ENCODE assay signal across 10 mouse cellular contexts in the genomic region with DNA sequence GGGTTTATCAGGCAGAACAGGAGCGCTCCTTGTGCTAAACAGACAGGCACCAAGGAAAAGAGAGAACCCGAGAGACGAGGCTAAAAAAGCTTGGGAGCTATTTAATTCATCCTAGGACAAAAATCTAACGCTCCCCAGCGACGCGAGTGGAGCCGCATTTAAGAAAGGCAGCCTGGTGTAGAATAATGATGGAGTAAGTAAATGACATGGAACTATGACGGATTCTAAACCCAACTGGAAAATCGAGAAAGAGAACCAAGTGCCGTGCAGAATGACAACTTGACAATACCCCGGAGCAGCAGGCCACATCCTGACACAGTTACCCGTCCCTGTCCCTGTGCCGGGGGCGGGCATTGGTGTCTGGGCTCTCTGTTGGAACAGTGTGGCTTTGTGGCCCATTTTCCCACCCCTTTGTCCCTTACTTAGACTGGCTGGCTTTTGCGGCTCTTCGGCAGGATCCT.
DNase-seq lines count a peak whose midpoint lies in the region; ATAC-seq lines count a peak whose summit lies in the region.
"Had no signal": no experiment of that assay in that cellular context is flagged by ENCODE, and none has a peak within 500 bp of the region (broad histone marks: within the 10 kb centered on the region; RNA-seq: fewer than 3 reads in every experiment).

No protein-coding gene starts in this region.

- H3K27me3 ChIP-seq in heart, embryonic 15.5 days: no peaks in the 10 kb centered on the region
- no peaks in the 10 kb centered on the region for H3K27me3 ChIP-seq in heart, embryonic 12.5 days (replicated peaks)
- H3K27me3 ChIP-seq in forebrain, embryonic 15.5 days: no peaks in the 10 kb centered on the region
- H3K27me3 ChIP-seq in midbrain, embryonic 13.5 days: no peaks in the 10 kb centered on the region

- WGBS in heart, embryonic 15.5 days: 75% methylated on average over 17 of the region's 17 CpGs
- WGBS in heart, embryonic 12.5 days: 71% methylated on average over 17 of the region's 17 CpGs
- WGBS in forebrain, embryonic 15.5 days: 9% methylated on average over 17 of the region's 17 CpGs
- WGBS in midbrain, embryonic 13.5 days: 27% methylated on average over 17 of the region's 17 CpGs

- DNase-seq in cerebellum, adult 8-10 months: peak; percentile 3
- no peak for DNase-seq in adrenal gland, postnatal 10 days
- DNase-seq in testis, postnatal 10 days (ENCODE audit: low spot score): no peak
- no peak for DNase-seq in thymus, postnatal 4 days
- DNase-seq: adrenal gland, postnatal 36 days had no signal

- 0 out of 2 replicates have a peak overlapping the region, but pooled peaks have one; percentile 21 for H3K4me2 ChIP-seq in heart, embryonic 15.5 days
- H3K4me2 ChIP-seq in heart, embryonic 12.5 days: no peak overlapping the region
- peak overlapping the region; percentile 44 for H3K4me2 ChIP-seq in forebrain, embryonic 15.5 days (replicated peaks)
- H3K4me2 ChIP-seq in midbrain, embryonic 13.5 days (replicated peaks): peak overlapping the region; percentile 47

- no peak for ATAC-seq in heart, embryonic 15.5 days (replicated peaks; ENCODE audit: insufficient number of reproducible peaks, insufficient read depth, low FRiP score, low read depth)
- no peak for ATAC-seq in heart, embryonic 12.5 days (ENCODE audit: insufficient number of reproducible peaks, low FRiP score)
- ATAC-seq in forebrain, embryonic 15.5 days (replicated peaks): peak; percentile 60
- ATAC-seq in midbrain, embryonic 13.5 days: peak; percentile 88

- no peaks in the 10 kb centered on the region for H3K9me3 ChIP-seq in heart, embryonic 15.5 days (replicated peaks)
- H3K9me3 ChIP-seq in heart, embryonic 12.5 days (replicated peaks): no peaks in the 10 kb centered on the region
- H3K9me3 ChIP-seq in forebrain, embryonic 15.5 days: no peaks in the 10 kb centered on the region
- no peaks in the 10 kb centered on the region for H3K9me3 ChIP-seq in midbrain, embryonic 13.5 days

- no peaks in the 10 kb centered on the region for H3K36me3 ChIP-seq in heart, embryonic 15.5 days
- H3K36me3 ChIP-seq in heart, embryonic 12.5 days: no peaks in the 10 kb centered on the region
- H3K36me3 ChIP-seq in forebrain, embryonic 15.5 days: no peaks in the 10 kb centered on the region
- H3K36me3 ChIP-seq in midbrain, embryonic 13.5 days: no peaks in the 10 kb centered on the region

- H3K4me3 ChIP-seq in heart, embryonic 15.5 days: no peak overlapping the region
- no peak overlapping the region for H3K4me3 ChIP-seq in heart, embryonic 12.5 days
- H3K4me3 ChIP-seq in forebrain, embryonic 15.5 days: peak overlapping the region; percentile 28
- H3K4me3 ChIP-seq in midbrain, embryonic 13.5 days (replicated peaks): 0 out of 2 replicates have a peak overlapping the region, but pooled peaks have one; percentile 16

- no peak overlapping the region for H3K27ac ChIP-seq in heart, embryonic 15.5 days
- no peak overlapping the region for H3K27ac ChIP-seq in heart, embryonic 12.5 days (ENCODE audit: poor library complexity, severe bottlenecking)
- H3K27ac ChIP-seq in forebrain, embryonic 15.5 days (replicated peaks): peak overlapping the region; percentile 72
- peak overlapping the region; percentile 57 for H3K27ac ChIP-seq in midbrain, embryonic 13.5 days

- H3K4me1 ChIP-seq in heart, embryonic 15.5 days (replicated peaks): 0 out of 2 replicates have a peak, but pooled peaks cover 3% of the 10 kb centered on the region
- no peaks in the 10 kb centered on the region for H3K4me1 ChIP-seq in heart, embryonic 12.5 days (replicated peaks)
- peaks cover 31% of the 10 kb centered on the region for H3K4me1 ChIP-seq in forebrain, embryonic 15.5 days
- H3K4me1 ChIP-seq in midbrain, embryonic 13.5 days (replicated peaks): peaks cover 35% of the 10 kb centered on the region

- no peak overlapping the region for H3K9ac ChIP-seq in heart, embryonic 15.5 days
- no peak overlapping the region for H3K9ac ChIP-seq in heart, embryonic 12.5 days
- no peak overlapping the region for H3K9ac ChIP-seq in forebrain, embryonic 15.5 days (replicated peaks)
- no peak overlapping the region for H3K9ac ChIP-seq in midbrain, embryonic 13.5 days (replicated peaks)
- H3K9ac ChIP-seq: lung, embryonic 14.5 days had no signal

Comparison
In these comparisons a context has a peak if more than half of its experiments do, and no peak if none do; other contexts are left out.
1. ATAC-seq: peak in forebrain, embryonic 15.5 days (single experiment) and midbrain, embryonic 13.5 days (single experiment); none in heart, embryonic 15.5 days (single experiment) and heart, embryonic 12.5 days (single experiment).
2. H3K27ac ChIP-seq: peak in forebrain, embryonic 15.5 days (single experiment) and midbrain, embryonic 13.5 days (single experiment); none in heart, embryonic 15.5 days (single experiment) and heart, embryonic 12.5 days (single experiment).
3. H3K4me3 ChIP-seq: peak in forebrain, embryonic 15.5 days (single experiment) and midbrain, embryonic 13.5 days (single experiment); none in heart, embryonic 15.5 days (single experiment) and heart, embryonic 12.5 days (single experiment).